Mouse (Mus musculus) hindbrain, embryonic 16.5 days (tissue): ENCODE measurements around the gene Crybb1. TPM values are rescaled to one million over a fixed set of nuclear protein-coding genes. Genes with fewer than 3 reads are reported as not detected.
A peak's percentile ranks its signal among the peaks of the same experiment; 100 is the strongest.

ENCODE experiments used
- ATAC-seq: fragments of 200-750 bp; cut with Nextera tagmentation; 2 replicates; pipeline ENCODE4 v1.8.0; 2017; ENCODE audit warnings: moderate TSS enrichment, moderate library complexity
- H3K27ac ChIP-seq: fragments of 300-500 bp; sonication (generic); 2 replicates; pipeline ENCODE4 v1.5.1; 2014; ENCODE audit warnings: low read depth, mild to moderate bottlenecking, control low read depth, low read length, moderate library complexity
- H3K27me3 ChIP-seq: fragments of 300-500 bp; sonication (generic); replicated peaks from 2 replicates; pipeline ENCODE4 v1.6.1; 2014; ENCODE audit warnings: low read length; ENCODE audit not compliant: control insufficient read depth, insufficient read depth
- H3K36me3 ChIP-seq: fragments of 300-500 bp; sonication (generic); 2 replicates; pipeline ENCODE4 v1.6.1; 2014; ENCODE audit warnings: mild to moderate bottlenecking, low read length, moderate library complexity, mixed read lengths; ENCODE audit not compliant: control insufficient read depth, insufficient read depth
- H3K4me1 ChIP-seq: fragments of 300-500 bp; sonication (generic); 2 replicates; pipeline ENCODE4 v1.6.1; 2014; ENCODE audit warnings: low read depth, low read length; ENCODE audit not compliant: control insufficient read depth, insufficient read depth
- H3K4me2 ChIP-seq: fragments of 300-500 bp; sonication (generic); 2 replicates; pipeline ENCODE4 v1.6.1; 2014; ENCODE audit warnings: mild to moderate bottlenecking, low read length, control low read depth, moderate library complexity
- H3K4me3 ChIP-seq: fragments of 300-500 bp; sonication (generic); 2 replicates; pipeline ENCODE4 v1.5.1; 2014; ENCODE audit warnings: mild to moderate bottlenecking, low read length, control low read depth, moderate library complexity
- H3K9ac ChIP-seq: fragments of 300-500 bp; sonication (generic); 2 replicates; pipeline ENCODE4 v1.6.1; 2014; ENCODE audit warnings: low read depth, mild to moderate bottlenecking, control low read depth, low read length, moderate library complexity
- H3K9me3 ChIP-seq: fragments of 300-500 bp; sonication (generic); 2 replicates; pipeline ENCODE4 v1.6.1; 2014; ENCODE audit warnings: mild to moderate bottlenecking, low read length, moderate library complexity; ENCODE audit not compliant: control insufficient read depth
- WGBS: fragments of 180-500 bp; shearing (Covaris S2); extraction: QIAGEN DNeasy Blood & Tissue Kit; methylation state at CpG from one replicate; pipeline ENCODE4 v1.1.7; 2014; 5-methylcytosine and 5-hydroxymethylcytosine counted together
- polyA plus RNA-seq: library from polyadenylated mRNA; unstranded; fragments of >200 nt; fragmentation: Nextera tagmentation; extraction: Ambion mirVana; gene quantifications from 2 replicates; pipeline ENCODE4 v1.2.1, GENCODE M21; 2015

Gene Crybb1
- polyA plus RNA-seq, 1 experiment from 2014 or later: 7.7 TPM

DNA sequence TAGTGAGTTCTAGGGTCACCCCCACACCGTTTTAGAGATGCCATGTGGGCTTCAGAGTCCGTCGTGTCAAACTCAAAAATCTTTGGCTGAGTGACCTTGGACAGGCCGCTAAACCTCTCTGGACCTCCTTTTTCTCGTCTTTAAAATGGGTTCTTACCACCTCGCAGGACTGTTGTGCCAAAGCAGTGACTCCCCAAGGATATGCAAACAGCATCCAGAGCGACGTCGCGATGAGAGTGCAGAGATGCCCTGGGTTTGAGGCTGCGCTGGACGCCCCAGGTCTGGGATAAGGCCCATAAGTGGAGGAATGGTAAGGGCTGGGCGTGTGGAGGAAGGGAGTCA is 27.7 kb upstream of the Crybb1 start:
- H3K4me2 ChIP-seq: peak overlapping the region; percentile 66
- peaks cover 6% of the 10 kb centered on the region; the same call in 1 of the 2 replicates for H3K36me3 ChIP-seq
- 0% methylated on average over 13 of the region's 13 CpGs for WGBS
- H3K4me3 ChIP-seq: peak overlapping the region; percentile 68
- peak overlapping the region; percentile 89 for H3K9ac ChIP-seq
- H3K4me1 ChIP-seq: peaks cover 31% of the 10 kb centered on the region
- peak; percentile 10; the same call in 1 of the 2 replicates for ATAC-seq
- no peaks in the 10 kb centered on the region for H3K27me3 ChIP-seq
- peak overlapping the region; percentile 93 for H3K27ac ChIP-seq
- no peaks in the 10 kb centered on the region for H3K9me3 ChIP-seq

DNA sequence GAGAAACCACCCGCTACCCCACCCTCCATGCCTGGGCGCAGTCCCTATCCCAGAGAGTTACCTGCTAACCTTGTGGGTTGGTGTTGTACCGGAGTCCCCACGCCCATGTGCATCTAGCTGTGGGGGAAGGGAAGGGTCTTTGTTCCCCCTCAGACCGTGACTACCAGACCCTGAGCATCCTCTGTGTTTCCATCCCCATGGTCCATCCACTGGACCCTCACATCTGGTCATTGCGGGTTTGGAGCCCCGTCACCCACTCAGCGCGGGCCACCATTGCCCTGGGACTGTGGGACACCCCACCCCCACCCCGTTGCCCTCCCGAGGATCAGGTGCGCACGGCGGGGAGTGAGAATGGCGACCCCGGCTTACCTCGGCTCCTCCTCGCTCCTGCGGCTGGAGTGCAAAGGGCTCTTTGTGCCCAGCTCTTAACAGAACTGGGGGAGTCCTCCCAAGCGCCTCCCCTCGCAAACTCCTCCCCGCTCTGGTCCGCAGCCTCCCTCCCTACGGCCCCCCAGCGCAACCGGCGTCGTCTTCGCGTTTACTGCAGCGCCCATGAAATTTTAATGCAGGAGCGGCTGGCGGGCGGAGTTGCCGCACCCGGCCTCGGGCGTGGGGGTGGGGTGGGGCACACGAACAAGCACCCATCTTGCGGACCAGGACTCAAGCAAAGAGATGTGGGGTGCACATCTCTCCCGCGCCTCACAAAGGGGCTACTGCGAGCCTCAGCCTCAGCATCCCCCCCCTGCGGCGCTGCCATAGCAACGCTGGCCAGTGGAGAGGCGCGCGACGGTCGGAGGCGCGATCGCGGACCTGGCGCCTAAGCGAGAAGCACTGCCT is 27.2 kb upstream of the Crybb1 start:
- Histone ChIP-seq H3K9ac (peak overlapping the region; percentile 89), H3K27ac (peak overlapping the region; percentile 93), H3K4me3 (peak overlapping the region; percentile 68), H3K4me1 (peaks cover 31% of the 10 kb centered on the region), H3K36me3 (0 out of 2 replicates have a peak, but pooled peaks cover 3% of the 10 kb centered on the region), H3K4me2 (peak overlapping the region; percentile 66), H3K9me3 (no peaks in the 10 kb centered on the region), H3K27me3 (no peaks in the 10 kb centered on the region)
- peak; percentile 88 for ATAC-seq
- under 1% methylated on average over 51 of the region's 57 CpGs for WGBS

DNA sequence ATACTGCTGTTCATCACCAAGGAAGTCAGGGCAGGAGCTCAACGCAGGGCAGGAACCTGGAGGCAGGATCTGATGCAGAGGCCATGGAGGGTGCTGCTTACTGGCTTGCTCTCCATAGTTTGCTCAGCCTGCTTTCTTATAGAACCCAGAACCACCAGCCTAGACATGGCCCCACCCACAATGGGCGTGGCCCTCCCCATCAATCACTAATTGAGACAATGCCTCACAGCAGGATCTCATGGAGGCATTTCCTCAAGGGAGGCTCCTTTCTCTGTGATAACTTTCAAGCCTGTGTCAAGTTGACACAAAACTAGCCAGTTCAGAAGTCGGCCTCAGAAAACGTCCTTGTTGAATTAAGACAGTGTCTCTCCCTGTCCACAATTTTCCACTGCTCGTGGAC is 19.8 kb upstream of the Crybb1 start:
- no peaks in the 10 kb centered on the region for H3K9me3 ChIP-seq
- H3K9ac ChIP-seq: no peak overlapping the region
- WGBS: 50% methylated on average over 5 of the region's 5 CpGs
- H3K4me1 ChIP-seq: peaks cover 19% of the 10 kb centered on the region
- H3K4me3 ChIP-seq: no peak overlapping the region
- no peak overlapping the region for H3K27ac ChIP-seq
- no peaks in the 10 kb centered on the region for H3K27me3 ChIP-seq
- no peak overlapping the region for H3K4me2 ChIP-seq
- ATAC-seq: no peak
- H3K36me3 ChIP-seq: no peaks in the 10 kb centered on the region

DNA sequence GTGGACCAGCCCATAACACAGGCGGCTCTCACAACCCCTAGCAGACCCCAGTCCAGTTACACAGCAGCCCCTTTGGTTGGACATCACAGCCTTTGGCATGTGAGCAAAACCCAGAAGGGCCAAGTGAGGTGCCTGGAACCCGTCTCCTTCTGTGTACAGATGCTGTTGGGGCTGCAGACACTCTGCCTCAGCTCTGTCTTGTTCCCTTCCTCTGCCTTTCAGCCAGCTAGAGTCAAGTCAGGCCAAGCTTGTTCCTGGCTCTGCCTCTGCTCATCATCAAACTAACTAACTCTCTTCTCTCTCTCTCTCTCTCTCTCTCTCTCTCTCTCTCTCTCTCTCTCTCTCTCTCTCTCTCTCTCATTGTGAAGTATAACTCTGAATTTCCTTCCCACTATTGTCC is 19.0 kb upstream of the Crybb1 start:
- no peak for ATAC-seq
- Histone ChIP-seq H3K9me3 (no peaks in the 10 kb centered on the region), H3K27me3 (no peaks in the 10 kb centered on the region), H3K36me3 (no peaks in the 10 kb centered on the region), H3K4me1 (peaks cover 19% of the 10 kb centered on the region), H3K27ac (peak overlapping the region; percentile 79; the same call in 1 of the 2 replicates), H3K9ac (peak overlapping the region; percentile 25; the same call in 1 of the 2 replicates), H3K4me3 (no peak overlapping the region), H3K4me2 (no peak overlapping the region)
- 68% methylated on average over 2 of the region's 2 CpGs for WGBS

DNA sequence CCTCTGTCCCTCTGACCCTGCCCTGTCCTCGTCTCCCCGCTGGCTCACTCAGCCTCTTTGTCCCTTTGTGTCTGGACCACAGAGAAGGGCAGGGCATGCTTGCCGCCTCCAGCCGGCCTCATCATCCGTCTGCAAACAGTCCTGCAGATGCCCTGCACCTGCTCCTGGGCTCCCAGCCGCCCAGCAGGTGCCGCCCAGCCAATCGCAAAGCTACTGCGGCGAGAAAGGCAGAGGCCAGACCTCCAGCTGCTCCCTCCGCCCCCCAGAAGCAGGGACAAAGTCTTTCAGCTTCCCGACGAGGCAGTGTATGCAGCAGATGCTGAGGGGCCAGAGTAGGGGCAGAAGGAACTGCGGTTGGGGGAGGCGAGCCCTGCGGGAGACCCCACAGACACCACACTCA is 18.2 kb upstream of the Crybb1 start:
- Histone ChIP-seq H3K9me3 (no peaks in the 10 kb centered on the region), H3K9ac (peak overlapping the region; percentile 65), H3K4me2 (peak overlapping the region; percentile 53), H3K4me3 (peak overlapping the region; percentile 22), H3K36me3 (no peaks in the 10 kb centered on the region), H3K27ac (peak overlapping the region; percentile 79), H3K27me3 (no peaks in the 10 kb centered on the region), H3K4me1 (peaks cover 19% of the 10 kb centered on the region)
- 3% methylated on average over 15 of the region's 16 CpGs for WGBS
- ATAC-seq: peak; percentile 77

DNA sequence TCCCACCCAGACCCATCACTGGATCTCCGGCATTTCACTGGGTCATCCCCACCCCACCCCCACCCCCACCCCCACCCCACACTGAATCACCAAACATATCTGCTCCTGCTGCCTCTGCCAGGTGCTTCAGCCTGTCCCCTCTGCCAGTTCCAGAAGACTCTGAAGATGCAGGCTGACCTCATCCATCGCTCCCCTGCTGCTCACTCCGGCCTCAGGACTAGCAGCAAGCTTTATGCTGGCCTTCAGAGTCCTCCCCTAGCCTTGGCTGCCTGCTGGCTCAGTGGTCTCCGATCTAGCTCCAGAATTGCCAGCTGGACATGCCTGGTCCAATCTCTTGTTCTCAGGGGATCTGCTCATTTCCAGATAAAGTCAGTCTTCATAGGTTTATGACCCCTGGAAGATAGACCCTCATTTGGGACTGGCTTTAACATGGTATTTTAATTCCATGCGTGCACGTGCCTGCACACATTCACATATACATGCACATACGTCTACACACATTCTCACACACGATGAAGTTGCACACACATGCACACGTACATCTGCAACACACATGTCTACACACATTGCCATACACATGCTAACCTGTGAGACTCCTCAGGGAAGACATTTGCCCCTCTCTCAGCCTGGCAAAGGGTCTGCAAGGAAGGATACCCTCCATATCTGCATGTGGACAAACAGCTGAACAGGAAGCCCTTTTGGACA is 17.6 kb upstream of the Crybb1 start:
- Histone ChIP-seq H3K4me2 (peak overlapping the region; percentile 53), H3K9ac (peak overlapping the region; percentile 65), H3K9me3 (no peaks in the 10 kb centered on the region), H3K27ac (peak overlapping the region; percentile 79), H3K4me3 (no peak overlapping the region), H3K36me3 (no peaks in the 10 kb centered on the region), H3K27me3 (no peaks in the 10 kb centered on the region), H3K4me1 (peaks cover 19% of the 10 kb centered on the region)
- no peak for ATAC-seq
- WGBS: 45% methylated on average over 8 of the region's 9 CpGs

DNA sequence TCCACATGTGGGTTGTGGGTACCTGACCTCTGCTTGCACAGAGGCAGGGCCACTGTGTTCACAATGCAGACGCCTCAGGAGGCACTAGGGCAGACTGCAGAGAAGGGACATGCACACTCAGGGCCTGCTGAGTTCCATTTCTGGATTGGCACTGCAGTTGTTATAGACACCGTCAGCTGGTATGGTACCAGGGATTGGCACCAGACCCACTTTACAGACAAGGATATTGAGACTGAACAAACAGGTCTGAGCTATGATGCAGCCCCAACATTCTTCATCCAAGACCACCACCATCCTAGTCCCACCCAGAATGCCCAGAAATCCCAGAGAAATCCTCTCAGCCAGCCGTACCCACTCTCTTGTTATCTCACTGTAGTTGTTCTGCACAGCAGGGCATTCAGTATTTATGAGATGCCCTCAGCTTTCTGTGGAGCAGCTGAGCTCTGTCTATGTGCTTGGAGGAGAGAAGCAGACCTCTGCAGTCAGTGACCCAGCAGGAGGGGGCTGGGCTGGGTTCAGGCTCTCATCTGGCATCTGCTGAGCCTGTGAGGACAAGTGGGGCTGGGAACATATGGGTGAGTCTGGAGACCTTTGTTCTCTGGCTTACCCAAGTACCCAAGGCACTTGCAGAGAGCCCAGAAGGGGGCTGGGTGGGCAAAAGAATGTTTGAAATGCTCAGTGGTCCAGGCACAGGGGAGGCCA is 16.7 kb upstream of the Crybb1 start:
- H3K4me1 ChIP-seq: peaks cover 19% of the 10 kb centered on the region
- no peaks in the 10 kb centered on the region for H3K36me3 ChIP-seq
- 43% methylated on average over 3 of the region's 3 CpGs for WGBS
- no peaks in the 10 kb centered on the region for H3K27me3 ChIP-seq
- no peak overlapping the region for H3K9ac ChIP-seq
- H3K9me3 ChIP-seq: no peaks in the 10 kb centered on the region
- H3K4me3 ChIP-seq: no peak overlapping the region
- no peak overlapping the region for H3K4me2 ChIP-seq
- 0 out of 2 replicates have a peak, but pooled peaks have one; percentile 1 for ATAC-seq
- H3K27ac ChIP-seq: peak overlapping the region; percentile 34; the same call in 1 of the 2 replicates

DNA sequence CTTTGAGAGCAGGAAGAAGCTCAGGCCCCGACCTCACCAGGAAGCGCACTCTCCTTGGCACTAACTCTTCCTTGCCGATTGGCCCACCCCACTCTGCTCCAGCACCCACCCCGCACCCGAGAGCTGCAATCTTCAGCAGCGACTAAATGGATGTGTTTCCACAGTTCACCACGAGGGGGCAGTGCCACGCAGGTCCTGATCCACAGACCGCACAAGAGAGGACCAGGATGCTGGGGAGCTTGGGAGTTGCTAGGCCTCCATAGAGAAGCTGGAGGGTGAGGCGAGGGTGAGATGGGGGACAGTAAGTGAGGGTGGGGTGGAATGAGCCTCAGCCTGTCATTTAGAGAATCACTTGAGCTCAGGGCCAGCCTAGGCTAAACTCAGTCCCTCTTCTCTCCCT is 14.9 kb upstream of the Crybb1 start:
- Histone ChIP-seq H3K4me2 (peak overlapping the region; percentile 19; the same call in 1 of the 2 replicates), H3K27me3 (no peaks in the 10 kb centered on the region), H3K36me3 (no peaks in the 10 kb centered on the region), H3K27ac (no peak overlapping the region), H3K9ac (peak overlapping the region; percentile 43; the same call in 1 of the 2 replicates), H3K9me3 (no peaks in the 10 kb centered on the region), H3K4me1 (peaks cover 19% of the 10 kb centered on the region), H3K4me3 (no peak overlapping the region)
- 3% methylated on average over 10 of the region's 10 CpGs for WGBS
- ATAC-seq: peak; percentile 46

DNA sequence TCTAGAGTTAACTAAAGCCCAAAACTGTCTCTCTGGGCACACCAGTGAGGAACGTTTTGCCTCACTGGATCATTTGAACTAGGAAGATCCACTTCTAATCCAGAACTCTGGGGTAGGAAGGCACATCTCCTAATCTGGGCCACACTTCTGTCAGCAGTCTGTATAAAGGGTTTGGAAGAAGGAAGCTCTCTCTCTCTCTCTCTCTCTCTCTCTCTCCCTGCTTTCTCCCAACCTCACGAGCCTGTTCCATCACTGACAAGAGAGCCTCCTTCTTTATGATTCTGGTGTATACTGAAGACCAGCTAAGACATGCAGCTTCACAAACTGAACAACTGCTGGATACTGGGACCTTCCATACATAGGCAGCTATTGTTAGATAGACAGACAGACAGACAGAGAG is 13.8 kb upstream of the Crybb1 start:
- 80% methylated on average over 2 of the region's 2 CpGs for WGBS
- no peak overlapping the region for H3K4me2 ChIP-seq

More for the DNA sequence above, 13.8 kb upstream of the Crybb1 start:
- no peak for ATAC-seq
- Histone ChIP-seq H3K27ac (no peak overlapping the region), H3K36me3 (no peaks in the 10 kb centered on the region), H3K27me3 (no peaks in the 10 kb centered on the region), H3K9me3 (no peaks in the 10 kb centered on the region), H3K4me3 (no peak overlapping the region), H3K4me1 (peaks cover 19% of the 10 kb centered on the region), H3K9ac (no peak overlapping the region)
